Mouse (Mus musculus): ENCODE results near the gene Palmd. TPM values are rescaled to one million over a fixed set of nuclear protein-coding genes. Genes with fewer than 3 reads are reported as not detected.

Gene Palmd
- total RNA-seq (2021): 10 to 100 TPM; 47.0 to 64.1 TPM

DNA sequence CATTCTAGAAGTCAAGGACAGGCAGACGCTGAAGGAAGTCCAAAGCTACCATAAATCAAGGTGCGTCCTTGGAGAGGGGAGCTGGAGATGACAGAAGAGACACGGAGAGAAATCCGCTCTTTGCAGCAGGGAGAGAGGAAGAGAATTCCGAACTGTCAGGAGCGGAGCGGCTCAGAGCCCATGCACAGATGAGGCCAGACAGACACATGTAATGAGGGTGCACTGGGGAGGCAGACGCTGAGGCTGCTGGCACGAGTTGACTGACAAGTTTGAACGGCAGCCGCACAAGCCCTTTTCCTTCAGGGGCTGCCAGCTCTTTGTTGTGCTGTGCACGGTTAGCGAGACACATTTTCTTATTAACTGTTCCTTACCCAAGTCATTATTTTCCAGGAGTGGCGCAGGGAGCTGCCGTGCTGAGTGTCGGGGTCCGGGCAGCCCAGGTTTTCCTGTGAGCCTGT is at the start of gene Palmd:
Gene Palmd (minus strand): TSS at position 448 of the 458 bp plus-strand sequence.
- peak; percentile 69 to 72 for DNase-seq
- intact Hi-C loops (cut with DNase I): loop anchor here (2.0 to 10.0 kb wide), 4 partner anchors 40 to 164 kb away; partner anchors contain the start of gene Agl

DNA sequence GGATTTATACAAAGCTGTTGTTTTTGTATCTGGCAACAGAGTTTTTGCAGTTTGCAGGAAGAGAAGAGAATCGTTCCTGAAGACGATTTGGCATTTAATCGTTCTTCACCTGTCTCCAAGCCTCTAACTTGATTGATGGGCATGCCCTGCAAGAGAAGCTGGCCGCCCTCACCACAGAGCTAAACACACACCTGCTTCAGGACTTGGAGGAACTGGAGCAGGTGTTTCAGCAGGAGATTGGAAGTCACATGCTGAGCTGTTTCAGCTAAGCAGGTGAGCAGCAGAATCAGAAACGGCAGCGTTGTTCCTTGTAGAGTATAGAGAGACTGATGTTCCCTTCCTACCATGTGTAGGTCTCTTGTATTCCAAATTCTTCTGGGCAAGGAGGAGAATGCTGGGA is 41.4 kb upstream of the Palmd start:
- intact Hi-C loops (cut with DNase I): no loop called here
- DNase-seq: no peak

DNA sequence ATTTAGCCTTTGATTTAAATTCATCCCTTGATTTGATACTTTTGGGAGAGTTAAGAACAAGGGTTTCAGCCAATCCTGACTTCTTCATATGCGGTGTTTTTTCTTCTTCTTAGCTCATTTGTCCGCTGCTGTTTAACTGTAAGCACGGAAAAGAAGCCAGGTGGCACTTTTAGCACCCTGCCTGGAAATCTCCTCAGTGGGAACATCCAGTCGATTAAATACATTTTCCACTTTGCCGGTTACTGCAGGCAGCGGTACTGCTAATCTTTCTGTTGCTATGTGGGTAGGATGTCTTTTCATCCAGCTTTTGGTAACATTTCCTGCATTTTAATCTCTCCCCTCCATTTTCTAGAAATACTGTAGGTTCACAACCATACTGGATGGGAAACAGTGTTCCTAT is 38.6 kb upstream of the Palmd start:
- intact Hi-C loops (cut with DNase I): no loop called here
- DNase-seq: no peak

DNA sequence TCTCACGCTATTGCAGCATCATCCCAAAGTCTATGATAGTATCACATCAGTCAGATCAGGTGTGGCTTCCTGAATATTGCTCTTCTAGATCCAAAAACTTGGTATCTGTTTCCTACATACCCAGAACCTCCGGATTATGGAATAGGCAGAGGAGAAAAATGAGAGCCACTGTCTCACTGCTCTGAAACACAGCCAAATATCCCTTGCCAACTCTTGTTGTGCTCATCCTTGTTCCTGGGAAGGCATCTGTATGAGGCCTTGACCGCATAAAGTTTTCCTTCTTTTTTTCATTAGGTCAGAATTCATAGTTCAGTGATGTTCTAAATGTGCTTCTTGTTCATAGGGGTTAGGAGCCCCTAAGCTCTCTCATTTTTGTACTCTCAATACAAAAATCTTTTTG is 37.8 kb upstream of the Palmd start:
- intact Hi-C loops (cut with DNase I): no loop called here
- DNase-seq: no peak

DNA sequence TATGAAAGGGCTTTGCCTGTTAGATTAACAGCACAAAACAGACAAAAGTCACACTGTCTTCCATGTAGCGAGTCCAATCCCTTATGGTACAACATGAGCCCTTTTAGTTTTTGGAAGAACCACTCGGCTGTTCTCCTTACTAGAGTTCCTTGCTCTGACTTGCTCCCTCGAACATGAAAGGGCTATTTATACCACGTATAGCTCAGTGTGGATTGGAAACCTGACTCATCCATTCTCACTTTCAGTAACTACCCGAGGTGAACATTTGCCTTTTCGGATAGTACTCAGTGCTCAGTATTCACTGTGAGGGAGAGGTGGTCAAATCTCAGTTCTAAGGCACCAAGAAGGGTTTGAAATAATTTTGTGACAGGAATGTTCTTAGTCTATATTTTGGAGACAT is 34.6 kb upstream of the Palmd start:
- DNase-seq: no peak
- intact Hi-C loops (cut with DNase I): no loop called here

DNA sequence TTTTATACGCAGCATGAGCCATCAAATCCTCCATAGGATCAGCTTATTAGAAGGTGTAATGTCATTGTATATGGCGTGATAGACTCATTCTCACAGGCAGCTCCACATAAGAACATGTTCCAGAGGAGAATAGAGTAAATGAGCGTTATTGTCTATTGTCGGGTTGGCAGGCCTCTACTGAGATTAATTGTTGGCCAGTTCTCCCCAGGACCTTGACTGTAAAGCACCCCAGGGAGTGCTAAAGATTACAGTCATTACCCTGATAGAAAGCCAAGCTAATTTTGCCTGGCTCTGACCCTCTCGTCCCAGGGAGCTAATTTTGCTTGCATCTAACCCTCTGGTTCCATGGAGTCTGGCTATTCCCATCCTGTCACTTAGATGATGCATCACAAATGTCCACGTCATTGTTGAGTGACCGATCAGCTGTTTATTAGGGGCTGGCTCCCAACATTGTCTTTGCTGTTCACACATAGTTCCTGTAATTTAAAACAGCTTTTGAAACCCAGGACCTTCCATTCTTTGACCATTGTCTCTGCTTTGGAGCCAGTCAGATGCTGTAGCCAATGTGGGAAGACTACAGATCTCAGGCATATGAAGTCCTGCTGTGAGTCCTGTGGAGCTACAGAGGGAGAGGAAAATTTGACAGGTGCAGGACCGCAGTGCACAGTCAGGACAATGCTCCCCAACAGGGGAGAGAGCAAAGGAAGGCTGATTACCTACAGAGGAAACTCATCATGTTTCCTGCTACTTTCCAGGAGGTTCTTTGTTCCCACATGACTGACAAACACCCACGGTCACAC is 33.1 kb upstream of the Palmd start:
- no peak for DNase-seq
- intact Hi-C loops (cut with DNase I): no loop called here

DNA sequence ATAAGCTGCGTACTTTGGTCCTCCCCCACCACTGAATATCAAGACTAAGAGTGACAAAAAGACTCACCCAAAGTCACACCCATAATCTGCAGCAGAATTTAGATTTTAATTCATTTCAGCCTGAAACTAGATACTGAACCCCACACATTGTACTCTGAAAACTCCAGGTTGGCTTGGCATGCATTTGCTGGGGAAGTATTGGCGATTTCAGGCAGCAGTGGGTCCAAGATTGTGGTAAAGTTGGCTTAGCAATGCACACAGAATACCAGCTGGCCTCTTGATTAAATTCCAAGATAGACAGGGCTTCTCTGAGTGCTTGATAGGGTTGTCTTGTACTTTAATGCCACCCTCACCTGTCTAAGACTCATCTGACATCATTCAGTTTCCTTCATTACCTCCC is 24.2 kb upstream of the Palmd start:
- DNase-seq: no peak
- intact Hi-C loops (cut with DNase I): no loop called here

DNA sequence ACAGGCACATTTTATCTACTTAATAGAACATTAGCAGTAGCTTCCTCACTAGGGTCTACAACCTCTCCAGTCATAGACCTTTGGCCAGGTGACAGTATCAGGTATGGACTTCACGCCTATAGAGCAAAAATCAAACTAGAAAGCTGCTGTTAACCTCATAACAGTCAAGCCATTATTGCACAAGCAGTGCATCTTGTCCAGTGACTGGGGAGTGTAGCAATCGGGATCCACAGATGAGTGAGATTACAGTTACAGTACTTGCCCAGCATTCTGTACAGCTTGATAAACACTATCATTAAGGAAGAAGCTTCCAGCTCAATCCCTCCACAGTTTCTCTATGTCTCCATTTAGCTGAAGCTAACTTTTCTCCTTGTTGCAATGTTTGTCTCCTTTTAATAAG is 22.4 kb upstream of the Palmd start:
- no peak for DNase-seq
- intact Hi-C loops (cut with DNase I): no loop called here

DNA sequence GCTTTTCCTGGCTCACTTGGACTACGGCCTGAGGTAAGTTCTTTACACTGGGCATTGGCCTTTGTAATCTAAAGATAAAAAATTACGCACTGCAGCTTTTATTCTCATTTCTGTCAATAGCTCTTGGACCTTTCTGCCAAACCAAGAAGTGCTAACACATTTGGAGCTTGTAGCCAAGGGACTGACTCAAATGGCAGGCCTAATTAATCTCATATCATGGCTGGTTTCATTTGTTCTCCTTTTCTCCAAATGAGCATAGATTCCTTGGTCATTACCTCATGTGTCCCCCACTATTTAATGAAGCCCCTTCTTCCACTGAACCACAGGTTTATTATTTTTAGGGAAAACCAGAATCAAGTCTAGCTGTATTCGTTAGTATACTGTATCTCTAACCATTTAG is 19.4 kb upstream of the Palmd start:
- DNase-seq: no peak
- intact Hi-C loops (cut with DNase I): no loop called here

DNA sequence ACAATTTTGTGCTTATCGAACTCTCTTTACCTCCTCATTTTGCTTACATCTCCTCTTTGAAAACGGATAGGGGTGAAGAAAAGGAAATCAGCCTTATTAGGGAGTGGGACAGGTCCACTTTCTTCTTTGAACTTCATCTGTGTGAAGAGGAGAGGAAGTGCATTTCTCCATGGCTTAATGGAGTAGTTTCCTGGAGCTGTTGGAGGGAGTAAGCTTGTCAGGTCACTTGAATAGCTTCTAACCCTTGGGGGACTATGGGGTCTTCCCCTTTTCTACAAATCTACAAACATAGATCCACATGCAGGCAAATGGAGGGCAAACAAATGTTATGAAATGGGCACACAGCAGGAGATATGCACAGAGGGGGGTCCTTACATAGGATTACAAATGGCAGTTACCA is 17.7 kb upstream of the Palmd start:
- DNase-seq: no peak
- intact Hi-C loops (cut with DNase I): no loop called here

DNA sequence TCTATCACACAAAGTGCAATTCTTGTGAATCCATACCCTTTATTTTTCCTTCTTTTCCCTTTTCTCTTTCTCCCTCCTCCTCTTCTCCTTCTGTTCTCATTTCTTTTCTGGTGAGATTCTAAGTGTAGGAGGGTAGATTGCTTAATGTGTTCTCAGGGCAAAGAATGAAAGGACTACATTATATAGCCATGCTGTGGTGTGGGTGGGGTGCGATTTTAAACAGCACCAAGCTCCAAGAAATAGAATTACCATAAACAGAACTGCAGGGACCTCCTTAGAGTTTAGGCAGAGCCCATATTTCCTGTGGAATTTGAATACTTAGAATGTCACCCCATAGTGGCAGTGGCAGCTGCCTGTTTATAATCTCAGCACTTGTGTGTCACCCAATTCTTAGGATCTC is 17.0 kb upstream of the Palmd start:
- intact Hi-C loops (cut with DNase I): no loop called here
- DNase-seq: no peak

DNA sequence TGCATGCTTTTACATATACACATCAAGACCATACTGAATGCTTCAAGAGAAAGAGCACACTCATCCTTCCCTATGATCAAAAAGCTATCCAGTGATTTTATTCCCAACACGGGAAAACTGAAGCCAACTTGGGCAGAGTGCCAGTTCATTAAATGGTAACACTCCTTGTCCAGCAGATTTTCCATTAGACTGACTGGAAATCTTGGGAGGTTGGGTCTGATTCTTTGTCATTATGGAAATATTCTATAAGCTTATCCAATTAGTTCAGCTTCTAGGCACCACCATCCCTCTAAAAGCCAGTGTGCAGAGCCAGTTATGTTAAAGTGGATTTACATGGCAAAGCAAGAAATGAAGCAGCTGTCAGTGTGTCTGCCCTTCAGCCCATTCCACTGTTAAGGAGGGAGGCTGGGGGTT is 16.3 kb upstream of the Palmd start:
- no peak for DNase-seq
- intact Hi-C loops (cut with DNase I): no loop called here

DNA sequence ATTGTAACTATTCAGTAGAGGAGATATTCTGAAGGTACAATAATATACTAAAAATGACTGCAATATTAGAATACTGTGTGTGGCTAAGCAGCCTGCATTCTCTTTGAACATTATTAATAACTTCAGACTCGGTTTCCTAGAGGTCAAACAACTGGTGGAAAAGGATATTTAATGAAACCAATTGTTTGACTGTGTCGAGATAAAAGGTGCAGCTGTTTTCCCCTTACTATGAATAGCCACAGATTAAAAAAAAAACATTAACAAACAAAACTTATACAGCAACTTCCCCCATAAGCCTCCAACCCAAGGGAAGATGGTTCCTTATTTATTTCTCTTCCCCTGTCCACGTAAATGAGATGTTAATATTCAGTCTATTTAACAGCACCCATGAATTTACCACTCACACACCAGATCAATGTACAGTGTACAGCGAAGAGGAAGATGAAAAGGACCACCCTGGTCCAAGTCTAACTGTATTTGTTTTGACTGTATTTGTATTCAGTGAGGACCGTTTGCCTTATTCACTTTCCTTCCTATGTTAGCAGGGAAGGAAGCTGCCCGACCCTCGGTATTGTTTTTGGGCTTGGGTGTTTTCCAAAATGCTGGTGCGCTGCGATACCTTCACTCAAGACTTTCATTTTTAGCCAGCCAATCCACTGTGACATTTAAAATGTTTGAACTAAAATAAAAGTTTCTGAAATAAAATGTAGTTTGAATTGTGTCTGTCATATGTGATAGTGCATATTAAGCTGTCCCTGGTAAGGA is 13.2 kb upstream of the Palmd start:
- intact Hi-C loops (cut with DNase I): loop anchor here (5.0 kb wide), 1 partner anchor 40 kb away; no protein-coding TSS in a partner anchor

DNA sequence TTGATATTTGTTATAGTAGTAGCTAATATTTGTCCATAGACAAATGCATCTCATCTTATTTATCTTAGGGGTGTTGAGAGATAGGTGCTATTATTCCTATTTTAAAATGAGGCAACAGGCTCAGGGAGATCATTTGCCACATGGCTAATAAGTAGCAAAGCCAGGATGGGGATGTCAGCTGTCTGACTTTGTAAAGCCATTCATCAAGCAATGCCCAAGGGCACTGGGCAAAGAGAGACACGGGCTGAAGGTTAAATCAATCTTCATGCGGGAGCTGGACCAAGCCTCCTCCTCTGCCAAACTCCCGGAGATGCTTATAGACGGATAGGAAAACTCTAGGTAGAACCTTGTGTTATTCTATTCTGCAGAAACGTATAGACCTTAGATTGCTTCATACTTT is 999 bp upstream of the Palmd start:
- intact Hi-C loops (cut with DNase I): loop anchor here (2.0 to 10.0 kb wide), 4 partner anchors 41 to 165 kb away; partner anchors contain the start of gene Agl
- DNase-seq: no peak

More for the DNA sequence above, 13.2 kb upstream of the Palmd start:
- DNase-seq: no peak

DNA sequence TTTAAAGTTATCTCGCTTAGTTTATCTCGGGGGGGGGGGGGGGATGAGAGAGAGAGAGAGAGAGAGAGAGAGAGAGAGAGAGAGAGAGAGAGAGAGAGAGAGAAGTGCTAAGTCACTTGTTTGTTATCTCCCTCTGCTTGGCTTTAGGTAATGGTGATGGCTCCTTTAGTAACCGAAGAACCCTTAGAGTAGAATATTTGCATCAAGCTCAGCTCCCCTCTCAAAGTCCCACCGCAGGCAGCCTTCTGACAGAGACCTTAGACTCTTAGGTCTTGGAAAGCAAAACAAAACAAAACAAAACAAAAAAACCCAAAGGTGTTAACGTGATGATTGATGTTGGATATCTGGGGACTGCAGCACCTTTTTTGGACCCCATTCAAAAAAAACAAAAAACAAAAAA is 216 bp upstream of the Palmd start:
- intact Hi-C loops (cut with DNase I): loop anchor here (2.0 to 10.0 kb wide), 4 partner anchors 40 to 164 kb away; partner anchors contain the start of gene Agl
- no peak for DNase-seq

DNA sequence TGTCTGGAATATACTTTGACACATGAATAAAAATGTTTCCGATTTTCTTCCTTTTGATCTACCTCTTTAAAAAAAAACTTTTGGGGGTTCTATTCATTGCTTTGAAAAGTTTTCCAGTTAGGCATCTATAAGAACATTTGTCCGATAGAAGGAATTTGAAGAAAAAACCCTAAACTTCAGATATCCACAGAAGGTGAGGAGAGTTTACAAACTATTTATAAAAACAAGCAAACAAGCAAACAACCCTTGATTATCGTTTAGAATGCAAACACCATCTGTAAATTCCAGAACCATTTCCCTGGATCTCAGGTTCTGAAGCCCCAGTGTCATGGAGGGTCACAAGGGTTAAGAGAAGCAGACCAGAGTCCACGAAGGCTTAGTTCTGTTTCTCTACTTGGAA is 820 bp downstream of the Palmd start, which contains the start of gene 4930455H04Rik:
Gene 4930455H04Rik (plus strand): TSS at position 301 of the 400 bp plus-strand sequence.
- intact Hi-C loops (cut with DNase I): loop anchor here (1.0 to 10.0 kb wide), 7 partner anchors 39 to 163 kb away; partner anchors contain the start of gene Agl
- no peak for DNase-seq

DNA sequence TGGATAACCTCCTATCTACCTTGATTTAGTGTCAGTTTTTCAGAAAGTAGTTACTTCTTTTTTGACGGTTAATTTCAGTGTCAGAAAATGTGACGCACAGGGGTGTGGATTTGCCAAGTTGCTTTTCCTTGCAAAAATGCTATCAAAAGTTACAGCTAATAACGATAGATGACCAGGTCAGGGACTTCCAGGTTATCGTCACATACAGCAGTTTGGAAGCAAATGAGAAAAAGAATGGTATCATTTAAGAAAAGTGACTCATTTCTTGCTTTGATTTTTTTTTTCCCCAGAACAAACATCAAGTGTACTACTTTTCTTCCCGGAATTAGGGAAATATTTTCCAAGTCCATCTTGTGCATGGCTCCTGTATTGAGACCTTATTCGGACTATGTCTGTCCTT is 1.4 kb downstream of the Palmd start:
- intact Hi-C loops (cut with DNase I): loop anchor here (1.0 to 10.0 kb wide), 5 partner anchors 46 to 163 kb away; partner anchors contain the start of gene Agl

DNA sequence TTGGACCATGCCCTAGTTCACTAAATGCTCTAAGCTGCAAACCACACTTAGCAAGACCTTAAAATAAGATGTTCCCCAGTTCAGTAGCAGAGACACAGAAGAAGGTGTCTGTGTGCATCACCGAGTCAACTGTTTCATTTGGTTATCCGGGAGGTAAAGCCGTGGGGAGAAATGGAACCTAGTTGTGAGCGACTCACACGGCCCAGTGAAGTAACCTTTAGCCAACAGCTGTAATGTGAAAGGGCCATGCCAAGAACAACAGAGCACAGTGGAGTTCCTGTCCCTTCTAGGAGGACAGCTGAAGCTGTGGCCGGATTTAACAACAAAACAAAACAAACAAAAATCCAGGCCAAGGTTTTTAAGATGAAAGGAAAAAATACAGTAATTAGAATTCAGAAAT is 2.0 kb downstream of the Palmd start:
- intact Hi-C loops (cut with DNase I): loop anchor here (1.0 to 10.0 kb wide), 5 partner anchors 45 to 162 kb away; partner anchors contain the start of gene Agl
- peak in 1 of 2 experiments; percentile 58 for DNase-seq

More for the DNA sequence above, 1.4 kb downstream of the Palmd start:
- DNase-seq: no peak

DNA sequence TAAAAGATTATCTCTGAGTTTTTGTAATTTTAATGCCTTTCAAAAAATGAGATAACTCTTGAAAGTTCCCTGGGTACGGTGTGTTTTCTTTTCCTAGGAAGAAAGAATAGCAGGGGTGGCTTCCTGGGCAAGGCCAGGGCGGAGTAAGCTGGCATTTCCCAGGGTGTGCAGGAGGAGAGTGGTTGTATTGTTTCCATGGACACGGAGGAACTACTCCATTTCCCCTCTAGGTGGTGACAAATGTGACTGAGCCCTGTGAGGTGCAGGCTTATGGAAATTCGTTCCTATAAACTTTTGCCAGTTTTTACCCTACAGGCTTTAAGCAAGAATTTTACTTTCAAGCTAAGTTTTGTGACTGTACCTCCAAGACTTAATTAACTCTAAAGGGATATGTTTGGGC is 2.6 kb downstream of the Palmd start:
- intact Hi-C loops (cut with DNase I): loop anchor here (2.0 to 10.0 kb wide), 3 partner anchors 55 to 161 kb away; partner anchors contain the start of gene Agl

DNA sequence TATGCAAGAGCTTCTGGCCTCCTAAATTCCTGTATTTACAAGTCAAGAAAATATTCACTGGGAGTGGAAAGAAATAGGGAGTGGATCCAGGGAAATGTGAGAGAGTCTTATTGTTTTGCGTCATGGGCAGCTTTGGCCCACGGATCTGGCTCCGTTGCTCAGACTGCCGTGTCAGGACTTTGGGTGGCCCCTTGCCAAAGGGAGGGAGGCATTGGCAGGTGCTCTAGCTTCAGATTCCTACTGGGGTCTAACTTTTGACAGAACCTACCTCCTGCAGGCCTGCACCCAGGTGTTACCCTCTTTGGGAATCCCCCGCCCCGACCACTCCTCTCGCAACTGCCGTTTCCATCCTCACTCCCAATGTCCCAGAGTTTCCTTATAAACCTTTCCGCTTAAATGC is 4.4 kb downstream of the Palmd start:
- DNase-seq: peak; percentile 75 to 78
- intact Hi-C loops (cut with DNase I): loop anchor here (10.0 kb wide), 1 partner anchor 160 kb away; the partner anchor contains the start of gene Agl

More for the DNA sequence above, 2.6 kb downstream of the Palmd start:
- DNase-seq: peak; percentile 53 to 65

DNA sequence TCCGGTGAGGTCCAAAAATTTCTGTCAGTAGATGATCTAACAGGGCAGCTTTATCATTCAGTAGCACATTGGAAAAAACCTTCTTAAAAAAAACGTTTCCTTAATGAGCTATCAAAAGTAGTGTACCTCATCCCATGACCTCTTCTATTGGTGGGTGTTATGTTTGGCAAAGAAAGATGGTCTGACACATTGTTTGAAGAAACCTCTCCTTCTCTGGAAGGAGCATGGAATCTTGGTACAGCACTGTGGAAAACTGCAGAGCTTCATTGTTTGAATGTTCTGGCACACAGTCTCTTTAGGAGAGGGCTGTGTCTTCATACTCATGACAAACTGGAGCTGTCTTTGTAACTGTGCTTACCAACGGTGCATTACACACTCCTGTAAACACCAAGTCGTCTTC is 5.6 kb downstream of the Palmd start:
- intact Hi-C loops (cut with DNase I): loop anchor here (2.0 to 10.0 kb wide), 2 partner anchors 14 to 158 kb away; partner anchors contain the start of gene Agl
- DNase-seq: no peak

Measured in heart, postnatal 36 days (tissue).